Mouse (Mus musculus) forebrain, embryonic 15.5 days (tissue): ENCODE results near the gene St6galnac3. TPM values are rescaled to one million over a fixed set of nuclear protein-coding genes. Genes with fewer than 3 reads are reported as not detected.

Experiments
- ATAC-seq: fragments of 200-750 bp; cut with Nextera tagmentation; replicated peaks from 2 replicates; pipeline ENCODE4 v1.8.0; 2017; ENCODE audit warnings: mild to moderate bottlenecking, moderate TSS enrichment, moderate library complexity
- H3K27ac ChIP-seq: fragments of 300-500 bp; sonication (generic); replicated peaks from 2 replicates; pipeline ENCODE4 v1.5.1; 2015; ENCODE audit warnings: mild to moderate bottlenecking, inconsistent platforms
- H3K27me3 ChIP-seq: fragments of 300-500 bp; sonication (generic); 2 replicates; pipeline ENCODE4 v1.6.1; 2015; ENCODE audit warnings: inconsistent platforms
- H3K36me3 ChIP-seq: fragments of 300-500 bp; sonication (generic); 2 replicates; pipeline ENCODE4 v1.6.1; 2015; ENCODE audit warnings: mild to moderate bottlenecking, inconsistent platforms
- H3K4me1 ChIP-seq: fragments of 300-500 bp; sonication (generic); 2 replicates; pipeline ENCODE4 v1.6.1; 2015; ENCODE audit warnings: inconsistent platforms
- H3K4me2 ChIP-seq: fragments of 300-500 bp; sonication (generic); replicated peaks from 2 replicates; pipeline ENCODE4 v1.6.1; 2015; ENCODE audit warnings: mild to moderate bottlenecking, inconsistent platforms
- H3K4me3 ChIP-seq: fragments of 300-500 bp; sonication (generic); 2 replicates; pipeline ENCODE4 v1.5.1; 2015; ENCODE audit warnings: mild to moderate bottlenecking, inconsistent platforms
- H3K9ac ChIP-seq: fragments of 300-500 bp; sonication (generic); replicated peaks from 2 replicates; pipeline ENCODE4 v1.6.1; 2015; ENCODE audit warnings: mild to moderate bottlenecking, inconsistent platforms
- H3K9me3 ChIP-seq: fragments of 300-500 bp; sonication (generic); 2 replicates; pipeline ENCODE4 v1.6.1; 2016; ENCODE audit warnings: inconsistent platforms
- WGBS: fragments of 180-500 bp; shearing (Covaris S2); methylation state at CpG from one replicate; pipeline ENCODE4 v1.1.7; 2015; ENCODE audit warnings: mixed read lengths; 5-methylcytosine and 5-hydroxymethylcytosine counted together
- polyA plus RNA-seq: library from polyadenylated mRNA; unstranded; fragments of >200 nt; fragmentation: Nextera tagmentation; extraction: Ambion mirVana; gene quantifications from 2 replicates; pipeline ENCODE4 v1.2.1, GENCODE M21; 2015

St6galnac3 gene
- polyA plus RNA-seq, 1 experiment from 2014 or later, result 24.5 TPM

DNA sequence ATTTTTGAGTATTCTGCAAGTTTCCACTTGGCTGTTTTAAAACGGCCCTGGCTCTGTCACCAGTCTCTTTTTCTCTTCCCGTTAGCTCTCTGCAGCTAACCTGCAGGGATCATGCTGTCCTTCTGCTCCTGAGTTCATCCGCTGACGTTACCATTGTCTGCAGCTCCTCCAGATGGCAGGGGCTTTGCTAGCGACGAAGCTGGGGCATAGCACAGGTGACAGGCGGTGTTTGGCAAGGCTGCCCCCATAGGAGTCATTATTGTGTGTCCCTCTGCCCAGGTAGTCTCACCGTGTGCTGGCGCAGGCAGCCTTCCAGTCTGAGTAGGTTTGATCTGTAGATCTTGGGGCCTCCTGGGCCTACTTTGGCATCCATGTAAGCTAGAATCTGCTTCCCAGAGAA lies 432.6 kb downstream of the St6galnac3 start:
- H3K36me3 ChIP-seq, result no peaks in the 10 kb centered on the region
- WGBS, result 82% methylated on average over 9 of the region's 9 CpGs
- ATAC-seq, result no peak

DNA sequence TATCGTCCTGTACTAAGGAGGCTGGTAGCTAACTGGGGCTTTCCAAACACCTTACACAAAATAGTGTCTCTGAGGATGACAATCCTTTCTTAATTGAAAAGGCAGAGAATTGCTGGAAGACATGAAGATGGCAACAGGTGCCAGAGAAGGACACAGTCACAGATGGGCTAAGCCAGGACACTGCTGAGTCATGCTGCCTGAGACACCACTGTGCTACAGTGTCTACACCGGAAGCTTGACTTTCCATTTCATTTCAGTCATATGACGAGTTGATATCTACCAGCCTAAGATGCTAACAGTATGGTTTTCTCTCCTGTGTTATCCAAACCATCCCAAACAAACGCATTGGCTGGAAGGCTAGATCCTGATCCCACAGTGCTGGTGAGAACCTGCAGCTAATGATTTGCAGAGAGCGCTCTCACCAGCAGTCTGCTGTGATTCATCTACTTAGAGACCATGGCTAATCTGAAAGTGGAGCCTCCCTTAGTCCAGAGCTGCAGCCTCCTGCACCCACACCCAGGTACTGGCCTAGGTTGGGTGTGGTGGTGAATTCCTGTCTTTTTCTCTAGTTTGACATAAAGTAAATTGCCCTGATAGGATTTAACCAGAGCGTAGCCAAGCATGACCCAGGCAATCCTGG lies 433.4 kb downstream of the St6galnac3 start:
- H3K9ac ChIP-seq, result no peak overlapping the region
- WGBS, result 87% methylated on average over 6 of the region's 6 CpGs
- 0 out of 2 replicates have a peak, but pooled peaks cover 3% of the 10 kb centered on the region for H3K4me1 ChIP-seq
- H3K4me3 ChIP-seq, result no peak overlapping the region
- H3K4me2 ChIP-seq, result no peak overlapping the region
- H3K36me3 ChIP-seq, result no peaks in the 10 kb centered on the region
- no peak overlapping the region for H3K27ac ChIP-seq
- no peak for ATAC-seq
- H3K9me3 ChIP-seq, result no peaks in the 10 kb centered on the region
- no peaks in the 10 kb centered on the region for H3K27me3 ChIP-seq

More for the DNA sequence above, 432.6 kb downstream of the St6galnac3 start:
- 0 out of 2 replicates have a peak, but pooled peaks cover 10% of the 10 kb centered on the region for H3K4me1 ChIP-seq
- H3K27me3 ChIP-seq, result no peaks in the 10 kb centered on the region
- H3K27ac ChIP-seq, result no peak overlapping the region
- no peak overlapping the region for H3K4me3 ChIP-seq
- H3K9ac ChIP-seq, result no peak overlapping the region
- H3K9me3 ChIP-seq, result no peaks in the 10 kb centered on the region
- H3K4me2 ChIP-seq, result no peak overlapping the region

DNA sequence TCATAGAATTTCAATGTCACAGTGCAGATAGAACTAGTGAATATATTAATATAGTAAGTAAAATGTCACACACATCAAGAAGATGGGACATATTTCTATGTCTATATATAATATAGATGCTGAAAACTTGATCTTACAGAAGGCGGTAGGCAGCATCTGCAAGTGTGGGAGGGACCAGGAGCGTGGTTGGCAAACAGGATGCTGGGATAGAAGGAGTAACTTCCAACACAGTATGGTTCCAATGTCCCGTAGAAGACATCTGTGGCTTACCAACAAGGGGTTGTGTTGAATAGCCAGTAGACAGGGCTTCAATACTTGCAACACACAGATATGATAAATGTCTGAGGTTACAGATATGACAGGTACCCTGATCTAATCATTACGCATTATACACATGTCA lies 435.0 kb downstream of the St6galnac3 start:
- no peak for ATAC-seq
- no peak overlapping the region for H3K27ac ChIP-seq
- H3K4me3 ChIP-seq, result no peak overlapping the region
- no peaks in the 10 kb centered on the region for H3K36me3 ChIP-seq
- no peaks in the 10 kb centered on the region for H3K27me3 ChIP-seq
- no peaks in the 10 kb centered on the region for H3K4me1 ChIP-seq
- H3K4me2 ChIP-seq, result no peak overlapping the region
- H3K9me3 ChIP-seq, result no peaks in the 10 kb centered on the region
- H3K9ac ChIP-seq, result no peak overlapping the region
- 93% methylated on average over 4 of the region's 4 CpGs for WGBS

DNA sequence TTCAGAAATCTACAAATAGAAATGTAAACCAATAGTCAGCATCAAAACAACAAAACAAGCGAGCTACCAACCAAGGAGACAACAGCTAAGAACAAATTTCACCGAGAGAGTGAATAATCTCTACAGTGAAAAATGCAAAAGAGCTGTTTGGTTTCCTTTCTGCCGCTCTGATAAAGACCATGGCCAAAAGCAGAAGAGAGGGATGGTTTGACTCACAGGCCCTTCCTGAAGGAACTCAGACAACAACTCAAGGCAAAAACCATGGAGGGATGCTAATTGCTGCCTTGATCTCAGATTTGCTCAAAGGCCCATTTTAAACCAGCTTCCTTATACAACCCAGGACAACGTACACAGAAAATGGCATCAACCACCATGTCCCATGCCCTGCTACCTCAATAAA lies 437.4 kb downstream of the St6galnac3 start:
- ATAC-seq, result no peak
- Histone ChIP-seq H3K27ac (no peak overlapping the region), H3K36me3 (no peaks in the 10 kb centered on the region), H3K9ac (no peak overlapping the region), H3K4me2 (no peak overlapping the region), H3K4me1 (peaks cover 11% of the 10 kb centered on the region), H3K9me3 (no peaks in the 10 kb centered on the region), H3K27me3 (no peaks in the 10 kb centered on the region), H3K4me3 (no peak overlapping the region)
- 97% methylated on average over 4 of the region's 4 CpGs for WGBS

DNA sequence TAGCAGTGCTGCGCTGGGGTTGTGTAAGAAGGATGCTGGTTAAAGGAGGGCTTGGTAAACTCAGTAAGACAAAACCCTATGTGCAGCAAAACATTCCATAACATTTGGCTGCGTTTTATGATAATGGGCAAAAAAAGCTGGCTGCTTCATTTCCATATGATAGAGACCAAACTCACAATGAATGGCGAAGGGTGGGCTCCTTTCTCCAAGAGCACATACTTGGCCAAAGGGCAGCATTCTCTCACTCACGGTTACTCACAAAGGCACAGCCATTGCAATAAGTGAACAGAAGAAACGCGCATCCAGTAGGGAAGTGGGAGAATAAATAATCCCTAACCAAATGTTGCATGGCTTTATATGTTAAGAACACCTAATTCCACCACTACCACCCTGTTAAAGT lies 437.9 kb downstream of the St6galnac3 start:
- no peak overlapping the region for H3K4me2 ChIP-seq
- H3K27me3 ChIP-seq, result no peaks in the 10 kb centered on the region
- H3K9me3 ChIP-seq, result no peaks in the 10 kb centered on the region
- H3K9ac ChIP-seq, result no peak overlapping the region
- H3K4me3 ChIP-seq, result no peak overlapping the region
- H3K36me3 ChIP-seq, result no peaks in the 10 kb centered on the region
- no peak overlapping the region for H3K27ac ChIP-seq
- H3K4me1 ChIP-seq, result peaks cover 15% of the 10 kb centered on the region
- 70% methylated on average over 6 of the region's 6 CpGs for WGBS
- ATAC-seq, result no peak

DNA sequence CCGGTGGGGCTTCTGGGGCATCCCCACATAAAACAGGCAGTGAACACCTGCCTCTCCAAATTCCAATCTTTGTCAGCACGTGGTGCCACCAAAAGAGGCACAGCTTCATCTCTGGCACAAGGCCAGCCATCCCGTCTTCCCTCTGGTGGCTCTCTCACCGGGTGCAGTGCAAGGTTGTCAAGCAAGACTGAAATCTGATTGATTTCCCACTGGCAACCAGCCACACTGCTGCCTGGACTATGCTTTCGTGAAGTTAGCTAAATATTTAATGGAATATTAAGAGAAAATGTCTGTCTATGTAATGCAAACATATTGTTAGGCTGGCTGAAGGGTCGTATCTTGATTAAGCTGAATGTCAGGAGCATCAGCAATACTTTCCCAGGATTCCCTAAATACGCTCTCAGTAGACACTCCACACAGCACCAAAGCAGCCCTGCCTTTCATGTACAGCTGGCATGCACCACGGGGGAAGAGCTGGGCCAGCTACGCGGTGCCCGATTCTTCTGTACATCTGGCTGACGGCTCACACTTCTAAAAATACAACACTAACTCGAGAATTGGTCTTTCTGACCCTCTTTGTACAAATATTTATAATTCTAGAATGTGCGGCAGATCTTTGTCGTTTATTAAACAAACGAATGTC lies 442.7 kb downstream of the St6galnac3 start:
- peak; percentile 67 for ATAC-seq
- Histone ChIP-seq H3K9ac (no peak overlapping the region), H3K4me3 (no peak overlapping the region), H3K27me3 (no peaks in the 10 kb centered on the region), H3K4me1 (peaks cover 36% of the 10 kb centered on the region), H3K36me3 (no peaks in the 10 kb centered on the region), H3K9me3 (no peaks in the 10 kb centered on the region), H3K27ac (peak overlapping the region; percentile 47), H3K4me2 (no peak overlapping the region)
- WGBS, result 44% methylated on average over 16 of the region's 16 CpGs

DNA sequence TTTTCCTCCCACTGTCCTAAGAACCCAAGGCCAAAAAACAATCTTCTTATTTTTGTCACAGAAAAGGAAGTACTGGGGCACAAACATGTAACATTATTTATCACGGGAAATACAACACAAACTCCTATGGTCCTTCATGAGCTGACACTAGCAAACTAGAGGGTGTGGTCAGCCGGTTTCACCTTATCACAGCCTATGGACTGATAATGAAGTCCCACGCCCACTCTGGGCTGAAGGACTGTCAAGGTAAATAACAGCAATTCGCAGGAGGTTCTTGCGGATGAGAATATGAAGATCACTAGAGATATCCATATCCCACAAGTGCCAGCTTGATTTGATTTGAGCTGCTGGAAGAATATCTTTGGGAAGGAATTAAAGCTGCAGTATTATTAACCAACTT lies 446.7 kb downstream of the St6galnac3 start:
- ATAC-seq, result no peak
- H3K4me2 ChIP-seq, result no peak overlapping the region
- H3K36me3 ChIP-seq, result no peaks in the 10 kb centered on the region
- H3K27ac ChIP-seq, result 0 out of 2 replicates have a peak overlapping the region, but pooled peaks have one; percentile 46
- no peak overlapping the region for H3K4me3 ChIP-seq
- peaks cover 43% of the 10 kb centered on the region for H3K4me1 ChIP-seq
- H3K9ac ChIP-seq, result no peak overlapping the region
- no peaks in the 10 kb centered on the region for H3K27me3 ChIP-seq
- WGBS, result 85% methylated on average over 5 of the region's 5 CpGs
- H3K9me3 ChIP-seq, result 0 out of 2 replicates have a peak, but pooled peaks cover 9% of the 10 kb centered on the region

DNA sequence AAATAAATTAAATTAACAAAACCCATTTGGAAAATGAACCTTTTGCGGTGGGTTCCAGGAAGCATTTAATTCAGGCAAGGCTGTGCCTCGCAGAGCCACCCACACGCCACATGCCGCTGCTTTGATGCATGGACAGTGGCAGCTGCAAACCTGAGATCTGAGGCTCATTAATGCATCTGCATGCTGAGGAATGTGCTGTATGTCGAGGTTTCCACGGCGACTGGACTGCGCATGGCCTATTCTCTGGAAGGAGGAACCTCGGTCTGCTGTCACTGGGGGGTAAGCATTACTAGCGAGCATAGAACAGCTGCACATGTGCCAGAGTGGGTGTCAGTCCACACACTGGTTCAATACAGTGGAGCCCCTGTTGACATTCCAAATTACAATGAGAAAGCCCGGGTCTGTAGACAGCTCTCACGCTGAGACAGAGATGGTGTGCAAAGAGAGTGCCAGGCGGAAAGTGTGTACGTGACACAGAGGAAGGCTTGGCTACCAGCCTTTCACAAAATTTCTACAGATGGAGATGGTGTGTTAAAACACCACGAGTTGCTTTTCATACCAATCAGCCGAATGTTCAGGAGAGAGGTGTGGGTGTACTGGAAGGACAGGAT lies 447.5 kb downstream of the St6galnac3 start:
- H3K27ac ChIP-seq, result peak overlapping the region; percentile 46
- H3K36me3 ChIP-seq, result no peaks in the 10 kb centered on the region
- peak overlapping the region; percentile 31 for H3K4me2 ChIP-seq
- no peak overlapping the region for H3K4me3 ChIP-seq
- H3K9ac ChIP-seq, result 0 out of 2 replicates have a peak overlapping the region, but pooled peaks have one; percentile 16
- ATAC-seq, result peak; percentile 77
- WGBS, result 6% methylated on average over 16 of the region's 16 CpGs
- H3K9me3 ChIP-seq, result 0 out of 2 replicates have a peak, but pooled peaks cover 9% of the 10 kb centered on the region
- H3K4me1 ChIP-seq, result peaks cover 37% of the 10 kb centered on the region
- no peaks in the 10 kb centered on the region for H3K27me3 ChIP-seq

DNA sequence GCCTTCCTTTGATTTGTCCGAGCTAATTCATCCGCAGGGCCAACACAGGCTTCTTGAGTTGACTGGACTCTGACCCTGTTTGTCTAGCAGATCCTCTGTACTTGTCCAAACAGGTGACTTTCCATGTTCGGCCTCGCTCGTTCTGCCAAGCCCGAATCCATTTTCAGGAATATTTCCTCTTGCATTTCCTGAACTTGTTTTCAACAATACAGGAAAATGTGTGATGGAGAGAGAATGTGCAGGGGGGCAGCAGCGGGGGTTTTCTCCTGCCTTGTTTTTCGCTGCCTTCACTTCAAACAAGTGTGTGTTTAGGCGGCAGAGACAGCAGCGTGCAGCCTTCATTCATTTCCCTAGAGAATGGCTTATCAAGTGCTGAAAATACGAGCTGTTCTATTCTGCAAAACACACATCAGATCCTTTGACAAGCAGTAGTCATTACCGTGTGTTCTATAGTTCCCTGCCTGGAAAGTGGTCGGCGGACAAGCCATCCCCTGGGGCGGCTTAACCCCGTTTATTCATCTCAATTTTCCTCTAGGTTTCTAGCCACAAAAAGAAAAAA lies 448.1 kb downstream of the St6galnac3 start:
- Histone ChIP-seq H3K4me3 (no peak overlapping the region), H3K9ac (0 out of 2 replicates have a peak overlapping the region, but pooled peaks have one; percentile 16), H3K27me3 (no peaks in the 10 kb centered on the region), H3K27ac (peak overlapping the region; percentile 46), H3K4me1 (peaks cover 32% of the 10 kb centered on the region), H3K4me2 (peak overlapping the region; percentile 31), H3K36me3 (no peaks in the 10 kb centered on the region), H3K9me3 (0 out of 2 replicates have a peak, but pooled peaks cover 9% of the 10 kb centered on the region)
- peak; percentile 59 for ATAC-seq
- 8% methylated on average over 16 of the region's 16 CpGs for WGBS

DNA sequence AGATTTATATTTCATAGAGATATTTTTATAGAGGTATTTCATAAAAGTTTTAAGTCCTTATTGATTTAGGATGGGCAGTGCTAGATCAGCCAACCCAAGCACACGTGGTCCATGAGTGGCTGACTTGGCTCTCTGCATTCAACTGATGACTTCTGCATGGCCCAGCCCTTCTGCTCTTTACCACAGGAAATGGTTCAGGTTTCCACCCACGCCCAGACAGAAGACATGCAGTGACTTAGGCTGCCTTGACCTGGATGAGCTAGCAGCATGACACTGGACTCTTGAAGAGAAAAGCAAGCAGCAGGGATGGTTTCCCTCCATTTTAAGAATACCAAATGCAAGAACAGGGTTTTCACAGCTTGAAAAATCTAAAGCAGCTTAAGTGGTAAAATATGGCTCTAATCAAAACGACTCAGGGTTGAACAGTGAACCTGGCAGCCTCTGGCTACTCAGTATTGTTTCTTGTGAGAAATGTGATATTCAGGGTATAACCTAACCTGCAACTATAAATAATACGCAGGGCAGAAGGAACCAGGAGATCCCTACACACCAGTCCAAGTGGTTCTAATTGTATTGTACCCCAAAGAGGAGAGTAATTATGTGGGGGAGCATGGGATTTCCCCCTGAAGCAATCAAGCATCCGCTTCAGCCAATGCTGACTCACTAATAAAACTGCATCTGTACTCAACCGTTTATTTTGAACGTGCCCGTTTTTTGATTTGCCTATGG lies 448.7 kb downstream of the St6galnac3 start:
- H3K4me1 ChIP-seq, result peaks cover 30% of the 10 kb centered on the region
- H3K4me3 ChIP-seq, result no peak overlapping the region
- ATAC-seq, result no peak
- no peaks in the 10 kb centered on the region for H3K36me3 ChIP-seq
- peak overlapping the region; percentile 31 for H3K4me2 ChIP-seq
- WGBS, result 40% methylated on average over 8 of the region's 8 CpGs
- 0 out of 2 replicates have a peak, but pooled peaks cover 9% of the 10 kb centered on the region for H3K9me3 ChIP-seq
- no peak overlapping the region for H3K9ac ChIP-seq
- peak overlapping the region; percentile 46 for H3K27ac ChIP-seq
- no peaks in the 10 kb centered on the region for H3K27me3 ChIP-seq

DNA sequence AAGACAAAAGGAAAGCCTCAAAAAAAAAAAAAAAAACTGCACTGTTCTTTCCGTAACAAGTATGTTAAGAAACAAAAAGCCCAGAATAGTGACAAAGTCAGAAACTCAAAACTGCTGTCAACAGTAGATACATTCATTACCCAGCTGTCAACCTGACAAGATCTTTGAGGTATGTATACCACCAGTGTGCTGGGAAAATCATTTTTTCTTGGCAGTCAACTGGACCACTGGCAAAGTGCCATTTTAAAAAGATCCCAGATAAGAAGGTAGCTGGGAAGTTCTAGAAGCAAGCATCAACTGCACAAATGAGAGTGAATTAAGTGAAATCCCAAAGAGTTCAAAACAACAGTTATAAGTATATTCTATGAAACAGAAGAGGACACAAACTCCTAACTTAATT lies 452.7 kb downstream of the St6galnac3 start:
- no peak overlapping the region for H3K4me3 ChIP-seq
- no peak for ATAC-seq
- WGBS, result 57% methylated on average over 1 of the region's 1 CpGs
- H3K27me3 ChIP-seq, result no peaks in the 10 kb centered on the region
- peaks cover 13% of the 10 kb centered on the region for H3K4me1 ChIP-seq
- H3K9me3 ChIP-seq, result 0 out of 2 replicates have a peak, but pooled peaks cover 9% of the 10 kb centered on the region
- H3K4me2 ChIP-seq, result no peak overlapping the region
- no peak overlapping the region for H3K9ac ChIP-seq
- no peak overlapping the region for H3K27ac ChIP-seq
- no peaks in the 10 kb centered on the region for H3K36me3 ChIP-seq
